Mouse (Mus musculus) thymus, adult 2 months (tissue): ENCODE measurements around the gene Ccr10. TPM values are rescaled to one million over a fixed set of nuclear protein-coding genes. Genes with fewer than 3 reads are reported as not detected.
"Not testable (repeated sequence)": the region's sequence is repeated elsewhere in the genome, so short reads cannot be mapped to it uniquely, and the experiment has no call there.

Source experiments
- DNase-seq: peaks from one replicate; pipeline ENCODE4 v3.0.0; 2021
- H3K27ac ChIP-seq: fragments of 200-500 bp; 2 replicates; pipeline ENCODE4 v1.5.1; 2012; ENCODE audit warnings: low read length, control low read depth; ENCODE audit not compliant: control insufficient read depth, insufficient read depth
- H3K27me3 ChIP-seq: fragments of 200-500 bp; 2 replicates; pipeline ENCODE4 v1.6.1; 2012; ENCODE audit warnings: mild to moderate bottlenecking, low read length, moderate library complexity, mixed read lengths; ENCODE audit not compliant: control insufficient read depth, insufficient read depth
- H3K36me3 ChIP-seq: fragments of 200-500 bp; 2 replicates; pipeline ENCODE4 v1.6.1; 2012; ENCODE audit warnings: mild to moderate bottlenecking, low read length, moderate library complexity; ENCODE audit not compliant: control insufficient read depth, insufficient read depth
- H3K4me1 ChIP-seq: fragments of 200-500 bp; replicated peaks from 2 replicates; pipeline ENCODE4 v1.6.1; 2012; ENCODE audit warnings: low read length; ENCODE audit not compliant: control insufficient read depth, insufficient read depth
- H3K4me3 ChIP-seq: fragments of 200-500 bp; 2 replicates; pipeline ENCODE4 v1.5.1; 2012; ENCODE audit warnings: mild to moderate bottlenecking, low read length, control low read depth, moderate library complexity; ENCODE audit not compliant: control insufficient read depth, insufficient read depth
- CTCF ChIP-seq: fragments of 200-500 bp; IDR thresholded peaks from 2 replicates; pipeline ENCODE4 v1.5.1; 2012; ENCODE audit warnings: mild to moderate bottlenecking, control low read depth, low read length, moderate library complexity, borderline replicate concordance; ENCODE audit not compliant: control insufficient read depth, poor library complexity, insufficient read depth; ENCODE audit errors: extremely low read depth
- POLR2A ChIP-seq: fragments of 200-500 bp; IDR thresholded peaks from 2 replicates; pipeline ENCODE4 v1.6.1; 2012; ENCODE audit warnings: mild to moderate bottlenecking, low read length, control low read depth, moderate library complexity; ENCODE audit not compliant: control insufficient read depth, poor library complexity, insufficient read depth; ENCODE audit errors: extremely low read depth
- WGBS: fragments of 180-500 bp; shearing (Covaris S2); methylation state at CpG from one replicate; pipeline ENCODE4 v1.1.7; 2018; 5-methylcytosine and 5-hydroxymethylcytosine counted together
- polyA plus RNA-seq: library from polyadenylated mRNA; depleted of rRNA; stranded (reverse); fragments of >200 nt; gene quantifications from 2 replicates; pipeline ENCODE4 v1.2.3, GENCODE M21; 2012; rRNA removed

The Ccr10 gene
- polyA plus RNA-seq, 1 experiment, result 3.9 TPM

- DNase-seq, result no peak
- Histone ChIP-seq H3K4me1 (0 out of 2 replicates have a peak, but pooled peaks cover 2% of the 10 kb centered on the region), H3K4me3 (no peak overlapping the region), H3K27me3 (no peaks in the 10 kb centered on the region), H3K27ac (no peak overlapping the region), H3K36me3 (peaks cover 12% of the 10 kb centered on the region)
- 87% methylated on average over 11 of the region's 11 CpGs for WGBS
- TF ChIP-seq POLR2A, result no peak
- no peak for TF ChIP-seq CTCF
Observed at GRCm38 (mm10) chr11:101128996-101129577, 46.2 kb downstream of the Ccr10 start.

GRCm38 (mm10) chr11:101127075-101127474, 48.2 kb downstream of the Ccr10 start:
- H3K4me1 ChIP-seq, result 0 out of 2 replicates have a peak, but pooled peaks cover 2% of the 10 kb centered on the region
- no peak for DNase-seq
- H3K27me3 ChIP-seq, result no peaks in the 10 kb centered on the region
- TF ChIP-seq POLR2A, result no peak
- TF ChIP-seq CTCF, result no peak
- 100% methylated on average over 1 of the region's 1 CpGs for WGBS
- H3K4me3 ChIP-seq, result no peak overlapping the region
- H3K27ac ChIP-seq, result no peak overlapping the region
- peaks cover 12% of the 10 kb centered on the region for H3K36me3 ChIP-seq

DNA sequence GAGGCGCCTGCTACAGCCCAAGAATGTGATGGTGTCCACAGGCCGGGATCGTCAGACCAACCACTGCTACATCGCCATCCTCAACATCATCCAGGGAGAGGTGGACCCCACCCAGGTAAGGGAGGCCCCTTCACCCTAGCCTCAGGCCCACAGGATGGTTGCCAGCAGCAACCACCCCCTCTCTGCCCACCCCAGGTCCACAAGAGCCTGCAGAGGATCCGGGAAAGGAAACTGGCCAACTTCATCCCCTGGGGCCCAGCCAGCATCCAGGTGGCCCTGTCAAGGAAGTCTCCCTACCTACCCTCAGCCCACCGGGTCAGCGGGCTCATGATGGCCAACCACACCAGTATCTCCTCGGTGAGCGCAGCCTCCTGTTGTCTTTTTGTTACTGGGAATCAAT, 50.2 kb downstream of the Ccr10 start:
- not testable (repeated sequence) for H3K27ac ChIP-seq, H3K4me3 ChIP-seq, H3K27me3 ChIP-seq, DNase-seq, H3K4me1 ChIP-seq
- H3K36me3 ChIP-seq, result peaks cover 12% of the 10 kb centered on the region
- 98% methylated on average over 9 of the region's 9 CpGs for WGBS

GRCm38 (mm10) chr11:101124494-101124893, 50.7 kb downstream of the Ccr10 start:
- not testable (repeated sequence) for H3K27ac ChIP-seq, H3K27me3 ChIP-seq, H3K4me1 ChIP-seq, DNase-seq, H3K4me3 ChIP-seq
- WGBS, result 98% methylated on average over 8 of the region's 8 CpGs
- H3K36me3 ChIP-seq, result peaks cover 12% of the 10 kb centered on the region

Other genes starting within 250 kb of the Ccr10 start
- 140 and 147 TPM in 2 replicates for gene Stat3, start 235.9 kb downstream of the Ccr10 start, polyA plus RNA-seq
- 18.9 and 22.4 TPM in 2 replicates for gene Cavin1, start 204.6 kb downstream of the Ccr10 start, polyA plus RNA-seq
- gene Atp6v0a1, start 166.0 kb downstream of the Ccr10 start, polyA plus RNA-seq, result 35.9 and 39.7 TPM in 2 replicates
- 24.3 and 25.2 TPM in 2 replicates for gene Naglu, start 105.4 kb downstream of the Ccr10 start, polyA plus RNA-seq
- 0.40 and 0.93 TPM in 2 replicates for gene Hsd17b1, start 97.0 kb downstream of the Ccr10 start, polyA plus RNA-seq
- 68.5 and 74.2 TPM in 2 replicates for gene Coasy, start 92.9 kb downstream of the Ccr10 start, polyA plus RNA-seq
- 79.1 and 110 TPM in 2 replicates for gene Mlx, start 88.2 kb downstream of the Ccr10 start, polyA plus RNA-seq
- 6.0 and 6.1 TPM in 2 replicates for gene Psmc3ip, start 80.0 kb downstream of the Ccr10 start, polyA plus RNA-seq
- 118 and 130 TPM in 2 replicates for gene Retreg3, start 55.5 kb downstream of the Ccr10 start, polyA plus RNA-seq
- gene Tubg1, start 55.5 kb downstream of the Ccr10 start, polyA plus RNA-seq, result 50.3 and 67.4 TPM in 2 replicates
- gene Tubg2, start 19.5 kb downstream of the Ccr10 start, polyA plus RNA-seq, result 2.6 and 3.3 TPM in 2 replicates
- 4.5 and 5.3 TPM in 2 replicates for gene Cntnap1, start 4.9 kb downstream of the Ccr10 start, polyA plus RNA-seq
- 11.9 and 12.1 TPM in 2 replicates for gene Plekhh3, start 4.1 kb downstream of the Ccr10 start, polyA plus RNA-seq
- 38.8 and 43.3 TPM in 2 replicates for gene Ezh1, start 51.0 kb upstream of the Ccr10 start, polyA plus RNA-seq
- gene Ramp2, start 70.6 kb upstream of the Ccr10 start, polyA plus RNA-seq, result 13.5 and 20.5 TPM in 2 replicates
- 88.3 and 92.6 TPM in 2 replicates for gene Vps25, start 78.3 kb upstream of the Ccr10 start, polyA plus RNA-seq
- 1.2 TPM in 2 replicates for gene Wnk4, start 85.1 kb upstream of the Ccr10 start, polyA plus RNA-seq
- gene Cntd1, start 103.6 kb upstream of the Ccr10 start, polyA plus RNA-seq, result 0.71 and 0.84 TPM in 2 replicates
- 245 and 273 TPM in 2 replicates for gene Coa3, start 103.7 kb upstream of the Ccr10 start, polyA plus RNA-seq
- 176 and 192 TPM in 2 replicates for gene Becn1, start 126.8 kb upstream of the Ccr10 start, polyA plus RNA-seq
- gene Psme3, start 140.8 kb upstream of the Ccr10 start, polyA plus RNA-seq, result 103 and 106 TPM in 2 replicates
- gene Aoc2, start 149.6 kb upstream of the Ccr10 start, polyA plus RNA-seq, result 14.6 and 16.2 TPM in 2 replicates
- gene Aoc3, start 155.2 kb upstream of the Ccr10 start, polyA plus RNA-seq, result 11.8 and 12.1 TPM in 2 replicates
- 0.15 and 0.37 TPM in 2 replicates for gene G6pc, start 192.1 kb upstream of the Ccr10 start, polyA plus RNA-seq
- 33.4 and 37.2 TPM in 2 replicates for gene Aarsd1, start 242.2 kb upstream of the Ccr10 start, polyA plus RNA-seq
- 0.49 TPM in 1 of 2 replicates, not detected in the other for gene Gm27029, start 249.4 kb upstream of the Ccr10 start, polyA plus RNA-seq
- gene Rundc1, start 249.6 kb upstream of the Ccr10 start, polyA plus RNA-seq, result 27.4 and 28.5 TPM in 2 replicates
- 1.3 and 3.1 TPM in 2 replicates for gene Ptges3l, start 249.9 kb upstream of the Ccr10 start, polyA plus RNA-seq